Mouse (Mus musculus): ENCODE results near the gene Zc3hav1l. TPM values are rescaled to one million over a fixed set of nuclear protein-coding genes. Genes with fewer than 3 reads are reported as not detected.

The Zc3hav1l gene
- polyA plus RNA-seq, 1 experiment, result 2.3 TPM

- no peak for DNase-seq (ENCODE audit: low read depth)
Measured at GRCm38 (mm10) chr6:38264466-38264865, 34.6 kb downstream of the Zc3hav1l start.

GRCm38 (mm10) chr6:38263393-38264159 lies 35.5 kb downstream of the Zc3hav1l start:
- no peak for DNase-seq (ENCODE audit: low read depth)

- DNase-seq (ENCODE audit: low read depth), result no peak
Measured at GRCm38 (mm10) chr6:38261877-38262276, 37.2 kb downstream of the Zc3hav1l start.

- no peak for DNase-seq (ENCODE audit: low read depth)
Measured at GRCm38 (mm10) chr6:38257506-38257905, 41.6 kb downstream of the Zc3hav1l start.

- DNase-seq (ENCODE audit: low read depth), result no peak
Measured at GRCm38 (mm10) chr6:38256793-38257192, 42.3 kb downstream of the Zc3hav1l start.

GRCm38 (mm10) chr6:38255794-38256193 lies 43.3 kb downstream of the Zc3hav1l start:
- DNase-seq (ENCODE audit: low read depth), result no peak

- no peak for DNase-seq (ENCODE audit: low read depth)
Measured at GRCm38 (mm10) chr6:38253736-38254641, 45.1 kb downstream of the Zc3hav1l start, which contains the start of gene D630045J12Rik. D630045J12Rik (minus strand) TSS chr6:38254009.

- no peak for DNase-seq (ENCODE audit: low read depth)
Measured at GRCm38 (mm10) chr6:38252766-38253735, 46.0 kb downstream of the Zc3hav1l start.

- DNase-seq (ENCODE audit: low read depth), result no peak
Measured at GRCm38 (mm10) chr6:38252139-38252538, 46.9 kb downstream of the Zc3hav1l start.

- no peak for DNase-seq (ENCODE audit: low read depth)
Measured at GRCm38 (mm10) chr6:38251464-38251863, 47.6 kb downstream of the Zc3hav1l start.

- no peak for DNase-seq (ENCODE audit: low read depth)
Measured at GRCm38 (mm10) chr6:38247362-38247761, 51.7 kb downstream of the Zc3hav1l start.

- no peak for DNase-seq (ENCODE audit: low read depth)
Measured at GRCm38 (mm10) chr6:38244806-38245205, 54.3 kb downstream of the Zc3hav1l start.

GRCm38 (mm10) chr6:38244167-38244566 lies 54.9 kb downstream of the Zc3hav1l start:
- DNase-seq (ENCODE audit: low read depth), result peak; percentile 40

GRCm38 (mm10) chr6:38242833-38243232 lies 56.2 kb downstream of the Zc3hav1l start:
- DNase-seq (ENCODE audit: low read depth), result no peak

GRCm38 (mm10) chr6:38242295-38242830 lies 56.7 kb downstream of the Zc3hav1l start:
- DNase-seq (ENCODE audit: low read depth), result no peak

- DNase-seq (ENCODE audit: low read depth), result no peak
Measured at GRCm38 (mm10) chr6:38241508-38241907, 57.6 kb downstream of the Zc3hav1l start.

GRCm38 (mm10) chr6:38240618-38241017 lies 58.4 kb downstream of the Zc3hav1l start:
- no peak for DNase-seq (ENCODE audit: low read depth)

- DNase-seq (ENCODE audit: low read depth), result no peak
Measured at GRCm38 (mm10) chr6:38238382-38238781, 60.7 kb downstream of the Zc3hav1l start.

All from gonadal fat pad, adult 2 months (tissue).